Mouse (Mus musculus) liver, postnatal 0 days (tissue): ENCODE measurements around the gene Fads6. TPM values are rescaled to one million over a fixed set of nuclear protein-coding genes. Genes with fewer than 3 reads are reported as not detected.

Experiments used
- ATAC-seq: fragments of 200-750 bp; cut with Nextera tagmentation; 2 replicates; pipeline ENCODE4 v1.8.0; 2017; ENCODE audit warnings: mild to moderate bottlenecking, moderate library complexity
- DNase-seq: peaks from one replicate; pipeline ENCODE4 v3.0.0-alpha.2; 2016
- H3K27ac ChIP-seq: fragments of 300-500 bp; sonication (generic); 2 replicates; pipeline ENCODE4 v1.5.1; 2014; ENCODE audit warnings: antibody characterized with exemption, moderate library complexity, mild to moderate bottlenecking, low read depth
- H3K27me3 ChIP-seq: fragments of 300-500 bp; sonication (generic); 2 replicates; pipeline ENCODE4 v1.6.1; 2014; ENCODE audit warnings: low read length, control low read depth, mixed read lengths; ENCODE audit not compliant: insufficient read depth
- H3K36me3 ChIP-seq: fragments of 300-500 bp; sonication (generic); replicated peaks from 2 replicates; pipeline ENCODE4 v1.6.1; 2014; ENCODE audit warnings: mild to moderate bottlenecking, control low read depth, low read length, moderate library complexity, mixed read lengths; ENCODE audit not compliant: insufficient read depth
- H3K4me1 ChIP-seq: fragments of 300-500 bp; sonication (generic); 2 replicates; pipeline ENCODE4 v1.6.1; 2014; ENCODE audit warnings: antibody characterized with exemption, mild to moderate bottlenecking, control low read depth; ENCODE audit not compliant: insufficient read depth
- H3K4me2 ChIP-seq: fragments of 300-500 bp; sonication (generic); 2 replicates; pipeline ENCODE4 v1.6.1; 2014; ENCODE audit warnings: low read depth, mild to moderate bottlenecking, low read length, moderate library complexity, mixed read lengths
- H3K4me3 ChIP-seq: fragments of 300-500 bp; sonication (generic); 2 replicates; pipeline ENCODE4 v1.5.1; 2014; ENCODE audit warnings: low read depth, low read length
- H3K9ac ChIP-seq: fragments of 300-500 bp; sonication (generic); replicated peaks from 2 replicates; pipeline ENCODE4 v1.6.1; 2014; ENCODE audit warnings: mild to moderate bottlenecking, moderate library complexity
- H3K9me3 ChIP-seq: fragments of 300-500 bp; sonication (generic); 2 replicates; pipeline ENCODE4 v1.6.1; 2016; ENCODE audit warnings: mild to moderate bottlenecking, control low read depth, low read length, mixed read lengths
- CTCF ChIP-seq: sonication (generic); IDR thresholded peaks from 2 replicates; pipeline ENCODE4 v1.5.1; 2016; ENCODE audit warnings: antibody characterized with exemption, low read depth
- EP300 ChIP-seq: IDR thresholded peaks from 2 replicates; pipeline ENCODE4 v1.6.1; 2016; ENCODE audit warnings: antibody characterized with exemption, low read depth, mild to moderate bottlenecking
- WGBS: fragments of 180-500 bp; shearing (Covaris S2); extraction: QIAGEN DNeasy Blood & Tissue Kit; methylation state at CpG from one replicate; pipeline ENCODE4 v1.1.7; 2014; ENCODE audit not compliant: insufficient replicate concordance; 5-methylcytosine and 5-hydroxymethylcytosine counted together
- polyA plus RNA-seq: library from polyadenylated mRNA; unstranded; fragments of >200 nt; fragmentation: Nextera tagmentation; extraction: Ambion mirVana; gene quantifications from 2 replicates; pipeline ENCODE4 v1.2.1, GENCODE M21; 2015

Fads6 gene
- polyA plus RNA-seq, 1 experiment from 2014 or later: 4.6 TPM

DNA sequence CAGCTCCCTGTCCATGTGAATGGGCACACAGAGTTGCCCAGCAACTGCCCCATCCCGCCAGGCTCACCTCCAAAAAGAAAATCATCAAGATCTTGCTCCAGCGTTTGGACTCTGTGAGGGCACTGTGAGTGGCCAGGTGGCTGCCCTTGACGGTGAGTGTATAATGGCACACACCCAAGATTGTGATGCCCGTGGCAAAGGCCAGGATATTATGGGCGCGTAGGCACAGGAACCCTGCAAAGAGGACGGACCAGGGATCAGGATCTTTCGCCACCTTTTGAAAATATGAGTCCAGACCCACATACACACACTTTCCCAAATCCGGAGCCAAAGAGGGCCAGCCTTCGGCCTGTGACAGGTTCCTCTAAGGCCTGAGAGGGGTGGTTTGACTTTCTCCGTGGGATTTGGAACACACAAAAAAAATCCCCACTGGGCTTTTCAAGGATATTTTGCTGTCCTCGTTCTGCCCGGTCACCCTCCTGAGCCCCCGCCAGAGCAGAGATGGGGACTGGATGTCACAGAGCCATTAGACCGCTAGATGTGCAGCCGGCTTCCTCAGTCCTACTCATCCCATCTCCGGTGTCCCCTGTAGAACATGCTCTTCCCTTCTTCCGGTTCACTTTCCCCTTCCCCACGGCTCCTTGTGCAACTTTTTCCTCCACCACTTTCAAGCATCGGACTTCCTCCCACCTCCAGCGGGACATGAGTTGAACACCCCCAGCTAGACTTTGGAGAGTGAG, 822 bp downstream of the Fads6 start:
- TF ChIP-seq CTCF (no peak), EP300 (no peak)
- H3K27ac ChIP-seq: peak overlapping the region; percentile 66
- DNase-seq (peak; percentile 49), ATAC-seq (peak; percentile 12)
- WGBS: 42% methylated on average over 21 of the region's 21 CpGs
- 0 out of 2 replicates have a peak, but pooled peaks cover 2% of the 10 kb centered on the region for H3K36me3 ChIP-seq
- peak overlapping the region; percentile 70 for H3K4me2 ChIP-seq
- peak overlapping the region; percentile 44 for H3K4me3 ChIP-seq
- peak overlapping the region; percentile 36 for H3K9ac ChIP-seq
- H3K4me1 ChIP-seq: peaks cover 16% of the 10 kb centered on the region
- H3K27me3 ChIP-seq: peaks cover 4% of the 10 kb centered on the region; the same call in 1 of the 2 replicates
- no peaks in the 10 kb centered on the region for H3K9me3 ChIP-seq

DNA sequence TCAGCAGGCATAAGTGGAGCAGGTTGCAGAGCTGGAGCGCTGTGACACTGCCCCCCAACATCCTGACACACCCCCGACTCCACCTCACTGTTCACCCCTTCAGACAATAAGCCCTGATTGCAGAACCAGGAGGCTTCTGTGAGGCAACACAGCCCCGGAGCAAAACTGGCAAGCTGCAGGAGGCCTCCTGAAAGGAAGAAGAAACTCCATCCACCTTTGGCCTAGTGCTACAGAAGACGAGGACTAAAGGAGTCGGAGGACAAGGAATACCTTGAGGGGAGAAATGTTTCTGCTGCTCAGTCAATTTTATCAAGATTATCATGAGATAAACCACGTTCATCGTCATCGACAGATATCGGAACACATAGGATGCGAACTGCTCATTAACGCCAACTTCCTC, 1.5 kb downstream of the Fads6 start:
- TF ChIP-seq CTCF (no peak), EP300 (no peak)
- Histone ChIP-seq H3K36me3 (0 out of 2 replicates have a peak, but pooled peaks cover 2% of the 10 kb centered on the region), H3K27me3 (peaks cover 4% of the 10 kb centered on the region; the same call in 1 of the 2 replicates), H3K4me2 (peak overlapping the region; percentile 70), H3K9ac (peak overlapping the region; percentile 34), H3K9me3 (no peaks in the 10 kb centered on the region), H3K27ac (peak overlapping the region; percentile 66), H3K4me3 (peak overlapping the region; percentile 44), H3K4me1 (peaks cover 19% of the 10 kb centered on the region)
- whole genome bisulfite sequencing: 69% methylated on average over 11 of the region's 11 CpGs
- ATAC-seq: no peak
- DNase-seq: no peak

DNA sequence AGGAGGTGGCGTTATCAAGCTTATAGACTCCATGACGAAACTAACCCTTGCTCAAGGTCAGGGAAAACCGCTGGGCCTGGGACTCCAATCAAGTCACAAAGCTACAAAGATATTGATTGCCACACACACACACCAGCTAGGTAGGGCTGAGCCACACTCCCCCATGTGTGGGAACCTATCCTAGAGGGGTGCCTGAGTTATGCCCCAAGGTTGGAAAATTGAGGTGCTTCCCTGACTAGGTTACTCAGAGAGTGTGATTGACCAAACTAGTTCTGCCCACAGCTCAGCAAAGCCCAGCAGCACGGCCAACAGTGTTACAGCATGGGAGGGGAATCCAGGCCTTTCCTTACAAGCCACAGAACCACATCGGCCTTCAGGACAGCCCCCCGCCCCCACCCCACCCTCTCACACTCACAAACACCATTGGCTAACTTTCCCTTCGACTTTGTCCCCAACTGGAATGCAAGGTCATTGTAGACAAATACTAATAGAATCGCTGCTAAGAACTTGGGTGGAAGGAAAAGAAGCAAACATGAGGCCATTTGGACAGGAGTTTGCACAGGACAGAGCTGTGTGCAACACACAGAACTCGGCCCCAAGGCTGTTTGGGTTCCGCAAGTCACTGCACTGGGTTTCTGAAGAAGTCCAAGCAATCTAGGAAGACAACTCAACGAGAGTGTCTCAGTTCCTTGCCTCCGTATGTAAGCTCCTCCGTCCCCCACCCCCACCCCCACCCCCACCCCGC, 4.7 kb downstream of the Fads6 start:
- Histone ChIP-seq H3K4me1 (peaks cover 22% of the 10 kb centered on the region), H3K4me2 (peak overlapping the region; percentile 52), H3K36me3 (0 out of 2 replicates have a peak, but pooled peaks cover 2% of the 10 kb centered on the region), H3K4me3 (no peak overlapping the region), H3K9me3 (no peaks in the 10 kb centered on the region), H3K27me3 (peaks cover 4% of the 10 kb centered on the region; the same call in 1 of the 2 replicates), H3K27ac (peak overlapping the region; percentile 96), H3K9ac (no peak overlapping the region)
- peak; percentile 73 for ATAC-seq
- 46% methylated on average over 14 of the region's 14 CpGs for WGBS
- peak; percentile 39 for TF ChIP-seq EP300
- TF ChIP-seq CTCF: no peak
- DNase-seq: peak; percentile 67

DNA sequence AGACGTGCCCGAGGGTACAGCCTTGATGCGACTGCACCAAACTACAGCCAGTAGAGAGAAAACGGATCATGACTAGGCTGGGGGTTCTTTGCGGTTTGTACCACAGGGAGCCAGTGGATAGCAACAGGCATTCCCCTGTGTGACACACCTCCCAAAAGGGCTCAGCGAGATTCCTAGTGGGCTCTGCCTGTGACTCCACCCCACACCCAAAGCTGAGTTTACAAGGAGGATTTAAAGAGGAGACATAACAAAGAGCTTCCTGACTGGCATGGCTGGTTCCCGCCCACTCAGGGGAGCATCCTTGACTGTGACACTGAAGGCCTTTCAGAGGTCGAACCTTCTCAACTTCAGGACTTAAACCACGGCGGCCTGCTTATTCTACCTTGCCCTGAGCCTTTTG, 6.0 kb downstream of the Fads6 start:
- TF ChIP-seq EP300 (no peak), CTCF (no peak)
- DNase-seq (no peak), ATAC-seq (no peak)
- 73% methylated on average over 10 of the region's 10 CpGs for WGBS
- no peak overlapping the region for H3K4me3 ChIP-seq
- 0 out of 2 replicates have a peak, but pooled peaks cover 2% of the 10 kb centered on the region for H3K36me3 ChIP-seq
- peak overlapping the region; percentile 50 for H3K4me2 ChIP-seq
- H3K4me1 ChIP-seq: peaks cover 19% of the 10 kb centered on the region
- H3K27me3 ChIP-seq: no peaks in the 10 kb centered on the region
- H3K27ac ChIP-seq: peak overlapping the region; percentile 96
- H3K9me3 ChIP-seq: no peaks in the 10 kb centered on the region
- H3K9ac ChIP-seq: no peak overlapping the region

GRCm38 (mm10) chr11:115290919-115291318, 6.5 kb downstream of the Fads6 start:
- H3K4me2 ChIP-seq: no peak overlapping the region
- no peak for TF ChIP-seq EP300
- no peak for TF ChIP-seq CTCF
- peak overlapping the region; percentile 96 for H3K27ac ChIP-seq
- peaks cover 19% of the 10 kb centered on the region for H3K4me1 ChIP-seq
- 60% methylated on average over 6 of the region's 6 CpGs for WGBS
- no peak overlapping the region for H3K9ac ChIP-seq
- H3K4me3 ChIP-seq: no peak overlapping the region
- H3K27me3 ChIP-seq: no peaks in the 10 kb centered on the region
- DNase-seq (no peak), ATAC-seq (no peak)
- no peaks in the 10 kb centered on the region for H3K9me3 ChIP-seq
- H3K36me3 ChIP-seq: 0 out of 2 replicates have a peak, but pooled peaks cover 2% of the 10 kb centered on the region

- no peak overlapping the region for H3K4me3 ChIP-seq
- no peaks in the 10 kb centered on the region for H3K36me3 ChIP-seq
- DNase-seq: no peak
- no peak overlapping the region for H3K4me2 ChIP-seq
- ATAC-seq: no peak
- H3K27me3 ChIP-seq: no peaks in the 10 kb centered on the region
- 76% methylated on average over 1 of the region's 1 CpGs for WGBS
- no peaks in the 10 kb centered on the region for H3K9me3 ChIP-seq
- H3K9ac ChIP-seq: no peak overlapping the region
- TF ChIP-seq EP300 (no peak), CTCF (no peak)
- H3K27ac ChIP-seq: peak overlapping the region; percentile 96
- peaks cover 18% of the 10 kb centered on the region for H3K4me1 ChIP-seq
These were observed 7.1 kb downstream of the Fads6 start for GRCm38 (mm10) chr11:115290314-115290713.
